Mouse (Mus musculus): ENCODE data around the gene 1700016H13Rik. TPM values are rescaled to one million over a fixed set of nuclear protein-coding genes. Genes with fewer than 3 reads are reported as not detected.

Gene 1700016H13Rik
- total and polyA plus RNA-seq, 3 experiments: 0.23 to 0.40 TPM; not detected in 1

- no peak overlapping the region for H3K9ac ChIP-seq (ENCODE audit: control insufficient read depth, low read depth, low read length, poor library complexity, severe bottlenecking)
- no peak for DNase-seq (ENCODE audit: low read depth, low spot score)
- H3K79me2 ChIP-seq (ENCODE audit: control insufficient read depth, insufficient read depth, low read length, poor library complexity): no peaks in the 10 kb centered on the region
- H3K27ac ChIP-seq (ENCODE audit: control insufficient read depth, low read depth, low read length): no peak overlapping the region
- H3K4me1 ChIP-seq (ENCODE audit: control insufficient read depth in 1 of 2, insufficient read depth in 2 of 2, low read length in 2 of 2): no peaks in the 10 kb centered on the region
- H3K9me3 ChIP-seq (replicated peaks; ENCODE audit: insufficient read depth, low read length): no peaks in the 10 kb centered on the region
- H3K36me3 ChIP-seq (ENCODE audit: control insufficient read depth in 1 of 2, insufficient read depth in 2 of 2, low read length in 2 of 2): no peaks in the 10 kb centered on the region
- H3K4me3 ChIP-seq (ENCODE audit: control insufficient read depth in 1 of 2, insufficient read depth in 1 of 2, low read depth in 2 of 2, low read length in 2 of 2): no peak overlapping the region
- TF ChIP-seq ELF1 (IDR thresholded peaks at IDR 0.05; ENCODE audit: low read depth, low read length) (no peak), MAZ (IDR thresholded peaks at IDR 0.05; ENCODE audit: low read depth, low read length) (no peak), MAX (IDR thresholded peaks at IDR 0.05; ENCODE audit: low read length) (no peak), TAL1 (IDR thresholded peaks at IDR 0.05; ENCODE audit: low read length) (no peak), USF2 (IDR thresholded peaks at IDR 0.05; ENCODE audit: borderline replicate concordance in 1 of 2, insufficient read depth in 1 of 2, low read depth in 1 of 2, low read length in 2 of 2) (no peak), MXI1 (IDR thresholded peaks at IDR 0.05; ENCODE audit: low read depth, low read length) (no peak), ZC3H11A (IDR thresholded peaks at IDR 0.05; ENCODE audit: low read depth, low read length) (no peak)
- H3K27me3 ChIP-seq (ENCODE audit: control insufficient read depth in 1 of 2, insufficient read depth in 2 of 2, low read length in 2 of 2): peaks cover 0 to 1% of the 10 kb centered on the region in 2 experiments; a peak in 2 of 4 replicates
Observed at GRCm38 (mm10) chr5:103624831-103625230, 31.0 kb downstream of the 1700016H13Rik start.

DNA sequence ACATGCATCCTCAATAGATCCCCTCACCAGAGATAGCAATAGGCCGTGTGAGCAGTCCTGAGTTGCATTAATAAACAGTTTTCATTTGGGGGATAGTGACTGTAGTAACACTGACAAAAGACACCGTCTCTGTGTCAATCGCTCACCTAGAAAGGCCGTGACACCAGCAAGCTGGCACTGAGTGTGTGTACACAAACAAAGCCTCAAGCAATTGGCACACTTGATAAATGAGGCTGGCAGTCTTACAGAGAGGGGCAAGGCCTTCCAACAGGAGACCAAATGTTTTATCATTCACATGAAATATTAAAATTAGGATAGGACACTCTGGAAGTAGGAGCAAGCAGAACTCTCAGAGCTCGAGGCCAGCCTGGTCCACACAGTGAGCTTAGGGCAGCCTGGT is 33.5 kb downstream of the 1700016H13Rik start:
- H3K9ac ChIP-seq (ENCODE audit: control insufficient read depth, low read depth, low read length, poor library complexity, severe bottlenecking): no peak overlapping the region
- H3K27me3 ChIP-seq (ENCODE audit: control insufficient read depth in 1 of 2, insufficient read depth in 2 of 2, low read length in 2 of 2): peaks cover 0 to 1% of the 10 kb centered on the region in 2 experiments; a peak in 3 of 4 replicates
- H3K9me3 ChIP-seq (replicated peaks; ENCODE audit: insufficient read depth, low read length): no peaks in the 10 kb centered on the region
- H3K27ac ChIP-seq (ENCODE audit: control insufficient read depth, low read depth, low read length): no peak overlapping the region
- no peaks in the 10 kb centered on the region for H3K79me2 ChIP-seq (ENCODE audit: control insufficient read depth, insufficient read depth, low read length, poor library complexity)
- H3K4me1 ChIP-seq (ENCODE audit: control insufficient read depth in 1 of 2, insufficient read depth in 2 of 2, low read length in 2 of 2): no peaks in the 10 kb centered on the region
- DNase-seq (ENCODE audit: low read depth, low spot score): no peak
- H3K36me3 ChIP-seq (ENCODE audit: control insufficient read depth in 1 of 2, insufficient read depth in 2 of 2, low read length in 2 of 2): no peaks in the 10 kb centered on the region
- TF ChIP-seq CTCF (IDR thresholded peaks at IDR 0.05 in 2 of 3, conservative IDR thresholded peaks at IDR 0.05 in 1 of 3; ENCODE audit: control insufficient read depth in 1 of 3, insufficient read depth in 1 of 3, low read depth in 2 of 3, low read length in 3 of 3, poor library complexity in 1 of 3, severe bottlenecking in 1 of 3): no peak
- TF ChIP-seq TBP (IDR thresholded peaks at IDR 0.05; ENCODE audit: low read depth, low read length): no peak
- no peak for TF ChIP-seq JUND (IDR thresholded peaks at IDR 0.05; ENCODE audit: low read depth, low read length)
- no peak for TF ChIP-seq POLR2A (IDR thresholded peaks at IDR 0.05; ENCODE audit: control insufficient read depth in 1 of 2, insufficient read depth in 1 of 2, low read depth in 1 of 2, low read length in 2 of 2, poor library complexity in 1 of 2)
- TF ChIP-seq SIN3A (IDR thresholded peaks at IDR 0.05; ENCODE audit: low read length): no peak
- no peak for TF ChIP-seq SMC3 (IDR thresholded peaks at IDR 0.05; ENCODE audit: low read depth, low read length)
- no peak for TF ChIP-seq RCOR1 (IDR thresholded peaks at IDR 0.05; ENCODE audit: low read depth, low read length)
- TF ChIP-seq RAD21 (IDR thresholded peaks at IDR 0.05; ENCODE audit: low read depth, low read length): no peak
- no peak for TF ChIP-seq TAL1 (IDR thresholded peaks at IDR 0.05; ENCODE audit: low read length)
- no peak for TF ChIP-seq KAT2A (conservative IDR thresholded peaks at IDR 0.05; ENCODE audit: low read depth, low read length)
- TF ChIP-seq GABPA (IDR thresholded peaks at IDR 0.05; ENCODE audit: low read depth, low read length): no peak
- no peak for TF ChIP-seq POLR2AphosphoS2 (IDR thresholded peaks at IDR 0.05; ENCODE audit: low read length)
- no peak for TF ChIP-seq USF2 (IDR thresholded peaks at IDR 0.05; ENCODE audit: borderline replicate concordance in 1 of 2, insufficient read depth in 1 of 2, low read depth in 1 of 2, low read length in 2 of 2)
- TF ChIP-seq TCF12 (IDR thresholded peaks at IDR 0.05; ENCODE audit: low read depth, low read length): no peak
- TF ChIP-seq MAFK (IDR thresholded peaks at IDR 0.05; ENCODE audit: borderline replicate concordance, low read depth, low read length): no peak
- no peak overlapping the region for H3K4me3 ChIP-seq (ENCODE audit: control insufficient read depth in 1 of 2, insufficient read depth in 1 of 2, low read depth in 2 of 2, low read length in 2 of 2)
